Mouse (Mus musculus): ENCODE measurements around the gene Eif2a.
A peak's percentile ranks its signal among the peaks of the same experiment; 100 is the strongest.

DNA sequence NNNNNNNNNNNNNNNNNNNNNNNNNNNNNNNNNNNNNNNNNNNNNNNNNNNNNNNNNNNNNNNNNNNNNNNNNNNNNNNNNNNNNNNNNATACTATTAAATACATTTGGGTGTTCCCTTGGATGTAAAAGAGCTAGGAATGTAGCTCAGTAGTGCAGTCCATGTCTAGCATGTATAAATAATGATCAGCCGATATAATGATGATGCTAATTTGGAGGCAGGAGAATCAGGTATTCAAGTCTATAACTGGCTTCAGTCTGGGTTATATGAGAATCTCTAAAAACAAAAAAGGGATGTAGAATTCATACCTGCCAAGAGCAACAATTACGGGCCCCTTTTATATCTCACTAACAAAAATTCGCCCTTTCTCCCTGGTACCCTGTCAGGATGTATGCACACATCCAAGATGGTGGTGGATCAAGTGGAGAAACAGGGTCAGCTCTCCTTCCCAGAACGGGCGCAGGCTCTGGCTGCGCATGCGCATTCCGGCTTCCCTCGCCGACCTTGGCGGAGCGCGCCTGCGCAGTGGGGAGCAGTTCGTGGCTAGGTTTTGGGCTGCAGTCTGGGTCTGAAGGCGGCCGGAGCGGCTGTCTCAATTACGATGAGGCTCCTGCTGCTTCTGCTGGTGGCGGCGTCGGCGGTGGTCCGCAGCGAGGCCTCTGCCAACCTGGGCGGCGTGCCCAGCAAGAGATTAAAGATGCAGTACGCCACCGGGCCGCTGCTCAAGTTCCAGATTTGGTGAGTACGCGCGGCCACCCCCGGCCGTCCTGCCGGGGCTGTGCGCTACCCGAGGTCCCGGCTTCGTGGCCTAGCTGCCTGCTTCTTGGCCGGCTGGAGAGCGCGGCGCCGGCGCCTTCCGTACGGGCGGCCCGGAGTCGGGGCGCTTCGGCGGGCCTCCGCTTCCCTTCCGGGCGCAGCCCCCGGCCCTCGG lies 50.8 kb downstream of the Eif2a start, which contains the start of gene Selenot:
- TF ChIP-seq CHD1 (IDR thresholded peaks at IDR 0.05; ENCODE audit: low read depth, low read length) (peak; percentile 80), ZKSCAN1 (IDR thresholded peaks at IDR 0.05; ENCODE audit: borderline replicate concordance, low read depth, low read length) (peak; percentile 14; the same call in 1 of the 2 replicates), CTCF (conservative IDR thresholded peaks at IDR 0.05 in 1 of 2, IDR thresholded peaks at IDR 0.05 in 1 of 2; ENCODE audit: low read depth in 2 of 2, low read length in 2 of 2) (no peak)

Measured in CH12.LX (cell line).